Mouse (Mus musculus) ovary, adult 18-20 months (tissue): ENCODE measurements at regions not wholly inside any gene's neighbourhood (a gene's known extent, or its start where the extent isn't known, plus 50 kb on each side); places are given as distances from the start of the nearest gene placed in this dataset.

Source experiments
- DNase-seq: peaks from one replicate; pipeline ENCODE4 v3.0.0; 2022; ENCODE audit warnings: low spot score, mixed read lengths

- DNase-seq = no peak
Measured at GRCm38 (mm10) chr1:56206615-56207267, 430.5 kb downstream of the Hsfy2 start.

- DNase-seq = no peak
Measured at GRCm38 (mm10) chr1:56195224-56195623, 442.0 kb downstream of the Hsfy2 start.

- no peak for DNase-seq
Measured at GRCm38 (mm10) chr1:56183503-56184198, 453.6 kb downstream of the Hsfy2 start.

- no peak for DNase-seq
Measured at GRCm38 (mm10) chr1:56179206-56179985, 457.8 kb downstream of the Hsfy2 start.

GRCm38 (mm10) chr1:56171157-56171556 lies 466.1 kb downstream of the Hsfy2 start:
- DNase-seq = no peak

- DNase-seq = no peak
Measured at GRCm38 (mm10) chr1:56168712-56169111, 468.5 kb downstream of the Hsfy2 start.

- no peak for DNase-seq
Measured at GRCm38 (mm10) chr1:56168063-56168462, 469.2 kb downstream of the Hsfy2 start.

GRCm38 (mm10) chr1:56165228-56165627 lies 472.0 kb downstream of the Hsfy2 start:
- no peak for DNase-seq

- no peak for DNase-seq
Measured at GRCm38 (mm10) chr1:56164366-56164765, 472.9 kb downstream of the Hsfy2 start.

- no peak for DNase-seq
Measured at GRCm38 (mm10) chr1:56130951-56131350, 506.3 kb downstream of the Hsfy2 start.

- DNase-seq = peak; percentile 1
Measured at GRCm38 (mm10) chr1:56089254-56089834, 547.9 kb downstream of the Hsfy2 start.

GRCm38 (mm10) chr1:56088357-56088756 lies 548.9 kb downstream of the Hsfy2 start:
- DNase-seq = no peak

GRCm38 (mm10) chr1:56076757-56077156 lies 560.5 kb downstream of the Hsfy2 start:
- DNase-seq = no peak

GRCm38 (mm10) chr1:56072255-56072654 lies 565.0 kb downstream of the Hsfy2 start:
- DNase-seq = no peak

GRCm38 (mm10) chr1:56063474-56063873 lies 573.8 kb downstream of the Hsfy2 start:
- DNase-seq = no peak
